Mouse (Mus musculus) MEL-GATA-1-ER (cell line): Measurements from ENCODE around the gene Bcl2l1.
A peak's percentile ranks its signal among the peaks of the same experiment; 100 is the strongest.

Experiments
- DNase-seq: peaks from one replicate; pipeline ENCODE4 v3.0.0-alpha.2; 2012; ENCODE audit warnings: low read depth; ENCODE audit errors: extremely low read depth

Gene Bcl2l1

GRCm38 (mm10) chr2:152803081-152803480 lies 28.4 kb downstream of the Bcl2l1 start:
- DNase-seq, result no peak

GRCm38 (mm10) chr2:152802303-152802702 lies 29.2 kb downstream of the Bcl2l1 start:
- DNase-seq, result no peak

- DNase-seq, result no peak
Observed at GRCm38 (mm10) chr2:152800762-152801113, 30.8 kb downstream of the Bcl2l1 start.

- DNase-seq, result no peak
Observed at GRCm38 (mm10) chr2:152799954-152800761, 31.4 kb downstream of the Bcl2l1 start.

- DNase-seq, result no peak
Observed at GRCm38 (mm10) chr2:152797589-152797988, 33.9 kb downstream of the Bcl2l1 start.

- no peak for DNase-seq
Observed at GRCm38 (mm10) chr2:152794281-152794827, 37.2 kb downstream of the Bcl2l1 start.

- DNase-seq, result no peak
Observed at GRCm38 (mm10) chr2:152793381-152793780, 38.1 kb downstream of the Bcl2l1 start.

- no peak for DNase-seq
Observed at GRCm38 (mm10) chr2:152792461-152792860, 39.1 kb downstream of the Bcl2l1 start.

- peak; percentile 95 for DNase-seq
Observed at GRCm38 (mm10) chr2:152789591-152789999, 41.9 kb downstream of the Bcl2l1 start.

GRCm38 (mm10) chr2:152788892-152789421 lies 42.6 kb downstream of the Bcl2l1 start:
- DNase-seq, result peak; percentile 93

- DNase-seq, result no peak
Observed at GRCm38 (mm10) chr2:152787543-152787942, 44.0 kb downstream of the Bcl2l1 start.

- no peak for DNase-seq
Observed at GRCm38 (mm10) chr2:152787136-152787535, 44.4 kb downstream of the Bcl2l1 start.

- no peak for DNase-seq
Observed at GRCm38 (mm10) chr2:152785446-152786350, 45.8 kb downstream of the Bcl2l1 start.

- no peak for DNase-seq
Observed at GRCm38 (mm10) chr2:152784640-152785039, 46.9 kb downstream of the Bcl2l1 start.

- DNase-seq, result no peak
Observed at GRCm38 (mm10) chr2:152783241-152783640, 48.3 kb downstream of the Bcl2l1 start.

- no peak for DNase-seq
Observed at GRCm38 (mm10) chr2:152782656-152783055, 48.9 kb downstream of the Bcl2l1 start.

GRCm38 (mm10) chr2:152781031-152781711 lies 50.4 kb downstream of the Bcl2l1 start:
- DNase-seq, result no peak

- no peak for DNase-seq
Observed at GRCm38 (mm10) chr2:152780466-152780865, 51.1 kb downstream of the Bcl2l1 start.

GRCm38 (mm10) chr2:152777081-152777480 lies 54.4 kb downstream of the Bcl2l1 start:
- no peak for DNase-seq

GRCm38 (mm10) chr2:152776435-152776834 lies 55.1 kb downstream of the Bcl2l1 start:
- DNase-seq, result no peak

GRCm38 (mm10) chr2:152776019-152776418 lies 55.5 kb downstream of the Bcl2l1 start:
- no peak for DNase-seq
